Mouse (Mus musculus) lung, postnatal 0 days (tissue): ENCODE data around the gene Cyb5d1.

ENCODE experiments used
- CTCF ChIP-seq: IDR thresholded peaks from 2 replicates; pipeline ENCODE4 v1.5.1; 2016; ENCODE audit warnings: antibody characterized with exemption, mild to moderate bottlenecking
- EP300 ChIP-seq: IDR thresholded peaks from 2 replicates; pipeline ENCODE4 v1.6.1; 2016; ENCODE audit warnings: antibody characterized with exemption, mild to moderate bottlenecking, control low read depth

- TF ChIP-seq EP300 (no peak), CTCF (no peak)
Observed at GRCm38 (mm10) chr11:69416509-69416908, 21.1 kb upstream of the Cyb5d1 start.
